Mouse (Mus musculus): ENCODE measurements around the gene Gorasp1.

- TF ChIP-seq CTCF (IDR thresholded peaks at IDR 0.05; ENCODE audit: low read depth) = no peak
- TF ChIP-seq EP300 (IDR thresholded peaks at IDR 0.05; ENCODE audit: low read depth) = no peak
These were observed 13.1 kb upstream of the Gorasp1 start for GRCm38 (mm10) chr9:119950434-119950833.

Data from liver, embryonic 14.5 days (tissue).